Mouse (Mus musculus) heart, embryonic 13.5 days (tissue): ENCODE measurements around the gene Gm17651. TPM values are rescaled to one million over a fixed set of nuclear protein-coding genes. Genes with fewer than 3 reads are reported as not detected.

Experiments used
- ATAC-seq: fragments of 200-750 bp; cut with Nextera tagmentation; 2 replicates; pipeline ENCODE4 v1.8.0; 2017; ENCODE audit warnings: moderate TSS enrichment; ENCODE audit not compliant: insufficient number of reproducible peaks, low FRiP score, low TSS enrichment; ENCODE audit errors: extremely low read depth
- H3K27ac ChIP-seq: fragments of 300-500 bp; sonication (generic); replicated peaks from 2 replicates; pipeline ENCODE4 v1.5.1; 2015; ENCODE audit warnings: moderate library complexity, mild to moderate bottlenecking, inconsistent platforms
- H3K27me3 ChIP-seq: fragments of 300-500 bp; sonication (generic); replicated peaks from 2 replicates; pipeline ENCODE4 v1.6.1; 2015; ENCODE audit warnings: mild to moderate bottlenecking, inconsistent platforms
- H3K36me3 ChIP-seq: fragments of 300-500 bp; sonication (generic); 2 replicates; pipeline ENCODE4 v1.6.1; 2015; ENCODE audit warnings: mild to moderate bottlenecking, inconsistent platforms
- H3K4me1 ChIP-seq: fragments of 300-500 bp; sonication (generic); 2 replicates; pipeline ENCODE4 v1.6.1; 2015; ENCODE audit warnings: inconsistent platforms
- H3K4me2 ChIP-seq: fragments of 300-500 bp; sonication (generic); 2 replicates; pipeline ENCODE4 v1.6.1; 2015; ENCODE audit warnings: inconsistent platforms, mild to moderate bottlenecking, moderate library complexity
- H3K4me3 ChIP-seq: fragments of 300-500 bp; sonication (generic); 2 replicates; pipeline ENCODE4 v1.5.1; 2015; ENCODE audit warnings: moderate library complexity, mild to moderate bottlenecking, inconsistent platforms
- H3K9ac ChIP-seq: fragments of 300-500 bp; sonication (generic); 2 replicates; pipeline ENCODE4 v1.6.1; 2015; ENCODE audit warnings: inconsistent platforms, mild to moderate bottlenecking, moderate library complexity
- H3K9me3 ChIP-seq: fragments of 300-500 bp; sonication (generic); 2 replicates; pipeline ENCODE4 v1.6.1; 2016; ENCODE audit warnings: inconsistent platforms
- WGBS: fragments of 180-500 bp; shearing (Covaris S2); methylation state at CpG from one replicate; pipeline ENCODE4 v1.1.7; 2015; ENCODE audit warnings: mixed read lengths; 5-methylcytosine and 5-hydroxymethylcytosine counted together
- polyA plus RNA-seq: library from polyadenylated mRNA; unstranded; fragments of >200 nt; fragmentation: Nextera tagmentation; extraction: Ambion mirVana; gene quantifications from 2 replicates; pipeline ENCODE4 v1.2.1, GENCODE M21; 2015

The Gm17651 gene
- polyA plus RNA-seq, 1 experiment from 2014 or later = not detected

DNA sequence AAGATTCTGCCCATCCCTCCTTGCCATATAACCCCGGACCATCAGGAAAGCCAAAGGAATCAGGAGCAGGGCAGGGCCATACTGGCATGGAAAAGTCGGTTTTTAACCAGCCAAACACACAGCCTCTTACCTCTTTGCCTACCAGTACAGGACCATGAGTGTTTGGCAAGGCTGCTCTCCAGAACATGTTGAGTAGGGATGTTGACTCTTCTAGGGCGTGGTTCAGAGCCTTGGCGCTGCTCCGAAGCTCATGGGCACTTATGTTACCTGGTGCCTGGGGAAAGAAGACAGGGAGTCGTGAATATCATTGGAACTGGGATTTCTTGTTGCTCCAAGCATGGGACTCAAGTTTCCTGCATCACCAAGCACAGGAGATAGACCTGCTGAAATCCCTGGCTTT is 19.3 kb upstream of the Gm17651 start:
- Histone ChIP-seq H3K9ac (no peak overlapping the region), H3K4me1 (peaks cover 16% of the 10 kb centered on the region), H3K9me3 (no peaks in the 10 kb centered on the region), H3K4me2 (no peak overlapping the region), H3K4me3 (no peak overlapping the region), H3K27ac (no peak overlapping the region), H3K36me3 (peaks cover 92% of the 10 kb centered on the region), H3K27me3 (no peaks in the 10 kb centered on the region)
- 82% methylated on average over 6 of the region's 6 CpGs for WGBS
- ATAC-seq = no peak

DNA sequence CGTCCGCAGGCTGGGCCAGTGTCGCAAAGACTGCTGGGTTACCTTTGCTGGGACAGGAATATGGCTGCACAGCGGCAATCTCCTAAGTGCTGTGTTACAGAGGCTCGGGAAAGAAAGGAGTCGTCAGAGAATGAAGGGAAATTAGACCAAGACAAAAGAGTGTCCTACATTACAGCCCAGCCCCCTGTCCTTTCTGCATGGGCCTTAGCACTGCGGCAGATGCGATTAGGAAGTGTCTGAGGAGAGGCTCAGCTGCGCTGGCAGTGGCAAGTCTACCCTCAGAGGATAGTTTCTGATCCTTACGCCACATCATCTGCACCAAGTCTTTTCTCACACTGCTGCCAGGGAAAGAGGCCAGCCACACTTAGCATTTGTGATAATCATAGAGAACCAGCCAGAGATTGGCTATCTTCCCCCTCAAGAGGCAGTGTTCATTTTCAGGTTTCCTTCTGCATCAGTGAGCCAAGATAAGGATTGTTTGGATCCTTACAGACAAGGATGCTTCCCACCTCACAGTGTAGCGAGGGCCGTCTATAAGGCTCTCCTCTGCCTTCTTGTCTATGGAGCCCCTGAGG is 17.0 kb upstream of the Gm17651 start:
- 0 out of 2 replicates have a peak overlapping the region, but pooled peaks have one; percentile 15 for H3K27ac ChIP-seq
- 0 out of 2 replicates have a peak overlapping the region, but pooled peaks have one; percentile 24 for H3K9ac ChIP-seq
- H3K27me3 ChIP-seq = no peaks in the 10 kb centered on the region
- no peaks in the 10 kb centered on the region for H3K9me3 ChIP-seq
- H3K4me2 ChIP-seq = no peak overlapping the region
- H3K4me1 ChIP-seq = peaks cover 16% of the 10 kb centered on the region
- ATAC-seq = no peak
- WGBS = 52% methylated on average over 12 of the region's 12 CpGs
- peaks cover 74% of the 10 kb centered on the region for H3K36me3 ChIP-seq
- no peak overlapping the region for H3K4me3 ChIP-seq

DNA sequence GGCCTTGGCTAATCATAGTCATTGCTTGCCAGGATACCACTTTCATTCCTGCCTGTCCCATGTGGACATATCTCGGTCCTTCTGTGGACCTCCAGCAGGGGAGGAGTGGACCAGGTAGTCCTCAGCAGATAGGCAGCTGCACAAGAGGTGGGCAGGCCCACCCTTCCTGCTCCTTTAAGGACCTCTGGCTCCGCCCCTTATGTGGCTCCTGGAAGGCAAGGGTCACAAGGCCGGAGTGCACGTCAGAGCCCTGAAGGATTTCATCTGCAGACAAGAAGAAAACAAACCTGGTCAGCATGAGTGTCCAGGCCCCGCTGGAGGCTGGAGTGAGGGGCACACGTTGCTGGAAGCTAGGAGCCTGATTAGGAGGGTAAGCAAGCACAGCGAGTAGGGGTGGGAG is 16.1 kb upstream of the Gm17651 start:
- Histone ChIP-seq H3K4me3 (no peak overlapping the region), H3K4me1 (peaks cover 16% of the 10 kb centered on the region), H3K4me2 (no peak overlapping the region), H3K27ac (no peak overlapping the region), H3K9me3 (no peaks in the 10 kb centered on the region), H3K9ac (no peak overlapping the region), H3K36me3 (peaks cover 66% of the 10 kb centered on the region), H3K27me3 (no peaks in the 10 kb centered on the region)
- ATAC-seq = no peak
- 40% methylated on average over 7 of the region's 7 CpGs for WGBS

DNA sequence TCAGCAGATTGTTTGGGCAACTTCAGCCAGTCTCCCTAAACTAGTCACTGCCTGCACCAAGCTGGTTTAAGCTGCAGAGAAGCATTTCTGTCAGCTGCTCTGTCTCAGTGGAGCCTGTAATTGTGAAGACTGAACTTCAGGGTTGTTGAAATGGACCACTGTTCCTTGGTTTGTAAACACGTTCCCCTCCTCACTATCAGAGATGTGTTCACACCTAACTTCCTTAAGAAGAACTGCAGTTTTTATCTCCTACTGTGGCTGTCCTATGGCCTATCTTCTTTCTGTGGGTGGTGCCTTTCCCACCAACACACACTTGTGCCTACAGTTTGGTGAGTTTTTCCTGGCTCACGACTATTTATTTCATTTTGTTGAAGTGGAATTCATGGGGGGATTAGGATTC is 14.8 kb upstream of the Gm17651 start:
- Histone ChIP-seq H3K27me3 (no peaks in the 10 kb centered on the region), H3K27ac (no peak overlapping the region), H3K4me1 (peaks cover 20% of the 10 kb centered on the region), H3K9ac (no peak overlapping the region), H3K4me3 (no peak overlapping the region), H3K9me3 (no peaks in the 10 kb centered on the region), H3K4me2 (no peak overlapping the region), H3K36me3 (peaks cover 53% of the 10 kb centered on the region)
- WGBS = 47% methylated on average over 2 of the region's 2 CpGs
- no peak for ATAC-seq

DNA sequence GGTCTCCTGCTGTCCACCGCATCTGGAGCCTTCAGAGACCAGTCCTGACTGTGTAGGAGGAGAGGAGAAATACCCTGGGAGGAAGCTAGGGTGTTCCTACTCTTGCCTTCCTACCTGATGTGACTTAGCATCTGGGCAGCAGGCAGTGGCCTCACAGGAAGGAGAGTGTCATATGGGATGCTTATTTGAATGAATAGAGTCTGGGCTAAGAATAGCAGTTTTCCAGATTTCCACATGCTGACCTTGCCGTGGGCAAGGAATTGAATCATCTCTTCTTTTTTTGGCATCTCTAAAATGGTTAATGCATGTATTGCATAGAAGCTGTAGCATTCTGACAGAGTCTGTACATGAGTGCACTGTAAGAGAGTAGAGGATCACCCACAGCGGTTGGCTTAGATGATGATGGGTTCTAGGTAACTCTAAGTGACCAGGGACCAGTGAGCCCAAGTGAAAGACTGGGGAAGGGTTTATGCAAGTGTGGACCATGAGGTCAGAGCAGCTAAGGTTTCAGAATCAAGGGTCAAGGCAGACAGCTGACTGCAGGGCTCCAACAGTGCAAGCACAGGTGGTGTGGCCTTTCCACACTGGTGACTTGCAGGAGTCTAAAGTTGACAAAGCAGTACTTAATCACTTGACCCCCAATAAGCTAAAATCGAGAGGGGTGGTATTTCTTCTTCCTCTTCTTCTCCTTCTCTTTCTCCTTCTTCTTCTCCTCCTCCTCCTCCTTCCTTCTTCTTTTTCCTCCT is 12.1 kb upstream of the Gm17651 start:
- Histone ChIP-seq H3K27me3 (no peaks in the 10 kb centered on the region; the same call in 1 of the 2 replicates), H3K4me3 (no peak overlapping the region), H3K4me2 (no peak overlapping the region), H3K9me3 (no peaks in the 10 kb centered on the region), H3K27ac (no peak overlapping the region), H3K4me1 (peaks cover 40% of the 10 kb centered on the region), H3K36me3 (peaks cover 25% of the 10 kb centered on the region), H3K9ac (no peak overlapping the region)
- ATAC-seq = no peak
- WGBS = 69% methylated on average over 4 of the region's 4 CpGs

DNA sequence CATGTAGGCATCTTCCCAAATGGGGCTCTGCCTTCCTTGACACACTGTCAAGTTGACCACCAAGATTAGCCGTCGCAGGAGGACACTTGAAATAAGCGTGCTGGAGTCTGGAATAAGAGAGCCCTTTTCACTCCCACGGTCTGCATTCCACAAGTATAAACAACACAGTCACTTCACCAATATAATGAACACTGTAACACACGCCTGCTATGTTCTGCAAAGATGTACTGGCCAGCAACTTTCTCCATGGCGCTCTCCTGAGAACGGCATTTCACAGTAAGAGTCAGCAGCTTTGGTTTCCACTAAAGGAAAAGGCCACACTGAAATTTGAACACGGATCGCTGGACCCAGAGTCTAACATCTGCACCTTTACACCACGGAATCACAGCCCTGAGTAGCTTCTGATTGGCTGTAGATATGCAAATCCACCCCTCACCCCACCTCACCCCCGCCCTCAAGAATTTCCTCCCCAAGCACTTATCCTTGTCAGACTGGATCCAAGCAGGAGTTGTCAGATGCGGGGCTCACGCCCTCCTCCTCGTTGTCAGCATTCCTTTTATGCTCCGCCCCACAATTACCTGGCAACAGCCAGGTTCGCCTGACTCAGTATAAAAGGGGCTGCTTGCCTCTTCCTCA is 9.2 kb upstream of the Gm17651 start:
- WGBS = 6% methylated on average over 16 of the region's 16 CpGs
- Histone ChIP-seq H3K9me3 (no peaks in the 10 kb centered on the region), H3K36me3 (0 out of 2 replicates have a peak, but pooled peaks cover 3% of the 10 kb centered on the region), H3K4me3 (peak overlapping the region; percentile 32), H3K9ac (peak overlapping the region; percentile 40; the same call in 1 of the 2 replicates), H3K4me2 (peak overlapping the region; percentile 66), H3K4me1 (peaks cover 33% of the 10 kb centered on the region), H3K27me3 (peaks cover 9% of the 10 kb centered on the region), H3K27ac (peak overlapping the region; percentile 18)
- no peak for ATAC-seq

DNA sequence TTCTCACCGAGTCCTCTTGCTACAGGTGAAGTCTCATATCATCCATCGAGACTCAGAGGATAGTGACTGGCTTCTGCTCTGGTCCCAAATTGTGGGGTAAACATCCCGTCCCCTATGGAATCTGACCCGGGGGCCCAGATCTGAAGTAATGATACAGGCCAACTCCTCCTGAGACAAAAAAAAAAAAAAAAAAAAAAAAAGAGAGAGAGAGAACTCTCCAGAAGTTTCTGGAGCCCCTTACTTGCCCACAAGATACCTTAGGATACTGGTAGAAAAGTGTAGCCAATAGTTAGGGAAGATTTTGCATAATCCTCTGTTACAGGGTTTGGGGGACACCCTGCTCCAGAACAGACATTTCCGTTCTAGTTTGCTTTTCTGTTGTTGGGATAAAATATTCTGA is 8.1 kb upstream of the Gm17651 start:
- Histone ChIP-seq H3K9me3 (no peaks in the 10 kb centered on the region), H3K9ac (peak overlapping the region; percentile 77; the same call in 1 of the 2 replicates)
- WGBS = 27% methylated on average over 5 of the region's 5 CpGs

DNA sequence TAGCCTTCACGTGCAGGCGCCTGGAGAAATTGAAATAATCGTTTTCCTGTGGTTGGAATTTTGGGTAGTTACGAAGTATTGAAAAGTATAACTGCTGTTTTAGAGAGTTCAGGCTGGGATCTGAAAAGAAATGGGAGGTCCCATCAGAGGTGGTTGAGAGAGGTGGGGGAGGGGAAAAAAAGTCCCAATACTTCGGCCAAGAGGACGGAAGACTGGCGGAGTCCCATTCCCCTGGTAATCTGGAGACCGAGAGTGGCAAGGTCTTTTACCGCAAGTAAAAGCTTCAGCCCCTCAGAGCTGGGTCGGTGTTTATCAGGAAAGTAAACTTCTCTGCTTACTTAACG is 7.6 kb upstream of the Gm17651 start:
- Histone ChIP-seq H3K9me3 (no peaks in the 10 kb centered on the region), H3K27me3 (peaks cover 9% of the 10 kb centered on the region), H3K9ac (peak overlapping the region; percentile 77), H3K4me2 (peak overlapping the region; percentile 90), H3K4me3 (peak overlapping the region; percentile 55), H3K36me3 (no peaks in the 10 kb centered on the region), H3K27ac (no peak overlapping the region), H3K4me1 (peaks cover 33% of the 10 kb centered on the region)
- WGBS = 4% methylated on average over 11 of the region's 11 CpGs
- ATAC-seq = no peak

More for the DNA sequence above, 8.1 kb upstream of the Gm17651 start:
- no peaks in the 10 kb centered on the region for H3K36me3 ChIP-seq
- peak overlapping the region; percentile 55 for H3K4me3 ChIP-seq
- ATAC-seq = no peak
- H3K27ac ChIP-seq = no peak overlapping the region
- H3K4me2 ChIP-seq = peak overlapping the region; percentile 90
- peaks cover 33% of the 10 kb centered on the region for H3K4me1 ChIP-seq
- H3K27me3 ChIP-seq = peaks cover 9% of the 10 kb centered on the region

DNA sequence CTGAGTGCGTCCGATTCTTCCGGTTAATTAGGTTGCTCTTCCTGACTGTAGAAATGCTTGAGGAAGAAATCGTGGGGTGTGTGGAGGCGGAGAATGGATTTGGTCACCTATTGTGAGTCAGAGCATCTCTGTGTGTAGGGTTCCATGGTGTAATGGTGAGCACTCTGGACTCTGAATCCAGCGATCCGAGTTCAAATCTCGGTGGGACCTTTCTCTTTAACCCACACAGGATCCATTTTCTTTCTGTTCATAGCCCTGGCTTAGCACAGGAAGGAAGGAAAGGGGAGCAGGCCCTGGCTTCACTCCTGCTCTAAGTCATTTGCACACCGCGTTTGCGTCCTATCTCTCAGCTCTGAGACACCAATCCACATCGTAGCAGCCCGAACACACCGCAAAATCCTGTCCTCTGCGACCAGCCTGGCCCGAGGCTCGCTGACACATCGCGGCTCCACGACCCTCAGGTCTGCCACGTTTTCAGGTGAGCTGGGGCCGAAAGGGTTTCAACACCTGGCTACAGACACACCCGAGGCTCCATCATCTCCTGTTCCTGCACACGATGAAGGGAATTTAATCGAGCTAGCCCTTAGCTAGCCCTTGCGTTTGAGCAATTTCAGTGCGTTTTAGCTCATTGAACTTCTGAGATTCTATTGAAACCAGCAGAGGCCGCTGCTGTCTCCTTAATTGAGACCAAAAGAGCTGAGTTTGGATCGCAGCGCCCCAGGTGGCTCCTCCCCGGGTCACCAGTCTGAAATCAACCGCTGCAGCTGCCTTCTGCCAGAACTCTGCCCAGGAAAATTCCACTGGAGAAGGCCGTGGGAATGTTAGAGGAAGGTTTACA is 7.0 kb upstream of the Gm17651 start:
- no peak for ATAC-seq
- H3K9ac ChIP-seq = peak overlapping the region; percentile 77
- H3K4me3 ChIP-seq = peak overlapping the region; percentile 55
- no peaks in the 10 kb centered on the region for H3K9me3 ChIP-seq
- H3K4me2 ChIP-seq = peak overlapping the region; percentile 90
- H3K4me1 ChIP-seq = peaks cover 33% of the 10 kb centered on the region
- peaks cover 9% of the 10 kb centered on the region for H3K27me3 ChIP-seq
- under 1% methylated on average over 33 of the region's 33 CpGs for WGBS
- H3K27ac ChIP-seq = no peak overlapping the region; the same call in 1 of the 2 replicates
- H3K36me3 ChIP-seq = no peaks in the 10 kb centered on the region

DNA sequence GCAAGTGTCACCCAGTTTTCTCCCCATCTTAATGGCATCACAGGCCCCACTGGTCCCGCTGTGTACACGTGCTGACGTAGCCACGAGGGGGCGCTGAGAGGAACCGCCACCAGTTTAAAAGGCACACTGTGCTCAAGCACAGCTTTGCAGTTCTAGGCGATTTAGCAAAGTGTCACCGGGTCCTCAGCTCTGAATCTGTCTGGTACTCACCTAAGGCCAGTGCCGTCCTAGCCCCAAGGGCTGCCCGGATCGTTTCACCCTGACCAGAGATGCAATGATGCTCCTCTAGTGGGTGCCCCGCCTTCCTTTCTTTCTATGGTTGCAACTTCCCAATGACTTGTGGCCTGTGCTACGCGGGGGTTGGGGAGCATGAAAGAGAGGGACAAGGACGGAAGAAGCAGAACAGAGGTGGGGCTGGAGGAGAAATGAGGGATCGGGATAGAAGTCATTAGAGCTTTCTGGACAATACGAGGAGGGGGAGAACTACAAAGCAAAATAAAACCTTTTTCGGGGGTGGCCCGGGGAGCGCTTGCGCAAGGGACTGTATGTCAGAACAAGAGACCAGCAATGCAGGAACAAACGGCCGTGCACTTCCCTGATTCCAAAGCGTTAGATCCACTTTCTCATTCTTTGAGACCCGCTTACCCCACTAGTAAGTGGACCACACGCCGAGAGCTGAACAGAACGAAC is 6.3 kb upstream of the Gm17651 start:
- peak overlapping the region; percentile 77 for H3K9ac ChIP-seq
- ATAC-seq = peak; percentile 37; the same call in 1 of the 2 replicates

More for the DNA sequence above, 6.3 kb upstream of the Gm17651 start:
- peak overlapping the region; percentile 90 for H3K4me2 ChIP-seq
- peaks cover 9% of the 10 kb centered on the region for H3K27me3 ChIP-seq
- peaks cover 33% of the 10 kb centered on the region for H3K4me1 ChIP-seq
- peak overlapping the region; percentile 55 for H3K4me3 ChIP-seq
- no peak overlapping the region; the same call in 1 of the 2 replicates for H3K27ac ChIP-seq
- H3K9me3 ChIP-seq = no peaks in the 10 kb centered on the region
- no peaks in the 10 kb centered on the region for H3K36me3 ChIP-seq
- under 1% methylated on average over 28 of the region's 28 CpGs for WGBS
